Mouse (Mus musculus) retina, postnatal 7 days (tissue): ENCODE measurements around the gene Morc1.

ENCODE experiments used
- DNase-seq: peaks from one replicate; pipeline ENCODE4 v3.0.0-alpha.2; 2012; ENCODE audit warnings: low read depth, low spot score

The Morc1 gene

GRCm38 (mm10) chr16:48626186-48626585 is 195.1 kb downstream of the Morc1 start:
- no peak for DNase-seq

- DNase-seq = no peak
Measured at GRCm38 (mm10) chr16:48627296-48627695, 196.3 kb downstream of the Morc1 start.

GRCm38 (mm10) chr16:48629710-48630109 is 198.7 kb downstream of the Morc1 start:
- no peak for DNase-seq

GRCm38 (mm10) chr16:48630466-48630865 is 199.4 kb downstream of the Morc1 start:
- DNase-seq = no peak

- no peak for DNase-seq
Measured at GRCm38 (mm10) chr16:48632351-48632750, 201.3 kb downstream of the Morc1 start.

- DNase-seq = no peak
Measured at GRCm38 (mm10) chr16:48646246-48646645, 215.2 kb downstream of the Morc1 start.

GRCm38 (mm10) chr16:48671696-48672095 is 240.7 kb downstream of the Morc1 start:
- DNase-seq = no peak

GRCm38 (mm10) chr16:48672664-48673063 is 241.6 kb downstream of the Morc1 start:
- DNase-seq = no peak

GRCm38 (mm10) chr16:48675607-48676006 is 244.6 kb downstream of the Morc1 start:
- peak; percentile 38 for DNase-seq

GRCm38 (mm10) chr16:48676205-48676604 is 245.2 kb downstream of the Morc1 start:
- no peak for DNase-seq

- DNase-seq = no peak
Measured at GRCm38 (mm10) chr16:48677381-48677780, 246.3 kb downstream of the Morc1 start.

- DNase-seq = no peak
Measured at GRCm38 (mm10) chr16:48678029-48678428, 247.0 kb downstream of the Morc1 start.
